Mouse (Mus musculus): ENCODE results near the gene Lrrc74a. TPM values are rescaled to one million over a fixed set of nuclear protein-coding genes. Genes with fewer than 3 reads are reported as not detected.

Gene Lrrc74a
- total and polyA plus RNA-seq, 3 experiments = not detected

DNA sequence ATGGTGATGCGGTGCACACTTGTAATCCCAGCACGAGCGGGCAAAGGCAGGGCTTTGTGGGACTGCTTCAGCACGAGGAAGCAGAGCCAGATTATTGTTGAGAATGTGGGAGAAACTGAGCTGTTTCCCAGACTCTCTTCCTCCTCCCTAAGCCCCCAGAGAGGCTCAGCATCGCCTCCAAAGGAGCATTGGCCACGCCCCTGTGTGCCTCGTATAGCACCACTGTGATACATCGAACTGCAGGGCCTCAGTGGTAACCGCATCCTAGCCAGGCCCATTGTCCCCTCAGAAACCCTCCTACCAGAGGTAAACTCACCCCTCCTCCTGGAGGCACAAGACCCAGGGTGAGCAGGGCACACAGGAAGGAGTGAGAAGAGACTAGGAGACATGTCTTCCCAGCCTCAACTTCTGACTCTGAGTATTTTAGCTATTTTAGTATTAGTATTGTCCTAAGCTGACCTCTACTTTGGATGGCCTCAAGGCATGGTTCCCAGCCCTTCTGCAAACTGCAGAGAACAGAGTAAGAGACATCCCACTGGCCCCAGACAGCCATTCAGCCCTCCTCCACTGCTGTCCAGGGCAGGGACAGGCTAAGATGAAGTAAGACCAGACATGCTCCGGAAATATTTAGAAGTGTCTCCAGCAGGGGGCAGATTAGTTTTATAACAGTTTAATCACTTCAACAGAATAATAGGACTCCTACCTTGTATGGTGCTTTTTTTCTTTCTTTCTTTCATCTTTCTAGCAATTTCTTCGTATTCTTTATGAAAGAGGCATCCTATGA, 45.2 kb downstream of the Lrrc74a start:
- Histone ChIP-seq H3K4me3 (replicated peaks in 1 of 3; ENCODE audit: low read depth in 2 of 3, low read length in 2 of 3, poor library complexity in 1 of 3) (no peak overlapping the region), H3K9me3 (replicated peaks; ENCODE audit: low read length) (no peaks in the 10 kb centered on the region), H3K4me2 (ENCODE audit: insufficient read depth, low read depth, poor library complexity, severe bottlenecking) (no peak overlapping the region), H3K4me1 (ENCODE audit: control insufficient read depth in 1 of 2, insufficient read depth in 2 of 2) (peaks cover 7 to 26% of the 10 kb centered on the region in 2 experiments; a peak in 3 of 4 replicates), H3K9ac (ENCODE audit: insufficient read depth, low read depth) (no peak overlapping the region), H3K27ac (ENCODE audit: insufficient read depth, low read depth) (no peak overlapping the region), H3K36me3 (replicated peaks in 1 of 2; ENCODE audit: control insufficient read depth in 1 of 2, insufficient read depth in 1 of 2, low read length in 1 of 2) (no peaks in the 10 kb centered on the region), H3K27me3 (replicated peaks) (no peaks in the 10 kb centered on the region), H3K79me2 (replicated peaks; ENCODE audit: control insufficient read depth, extremely low read depth, insufficient read depth, poor library complexity, severe bottlenecking) (no peaks in the 10 kb centered on the region)
- no peak for TF ChIP-seq PAX5 (IDR thresholded peaks at IDR 0.05; ENCODE audit: low read length)
- peak; percentile 58 for TF ChIP-seq SMC3 (IDR thresholded peaks at IDR 0.05; ENCODE audit: low read depth, low read length)
- no peak for TF ChIP-seq TBP (conservative IDR thresholded peaks at IDR 0.05; ENCODE audit: low read depth, low read length)
- peak; percentile 14 to 62; a peak in 2 of 4 replicates for TF ChIP-seq CTCF (conservative IDR thresholded peaks at IDR 0.05 in 1 of 2, IDR thresholded peaks at IDR 0.05 in 1 of 2; ENCODE audit: low read depth in 2 of 2, low read length in 2 of 2)
- no peak for TF ChIP-seq JUN (IDR thresholded peaks at IDR 0.05; ENCODE audit: insufficient read depth, low read depth, low read length)
- peak; percentile 41 for TF ChIP-seq RAD21 (IDR thresholded peaks at IDR 0.05; ENCODE audit: low read depth, low read length)
- dilution Hi-C loops (cut with MboI; ENCODE audit: extremely low pct_ligation_motif_present, extremely low pct_unique_long_range_greater_than_20kb, low sequenced_read_pairs) = no loop called here
- DNase-seq (ENCODE audit: extremely low read depth) = peak; percentile 45
- in situ Hi-C loops (cut with MboI; ENCODE audit: low pct_ligation_motif_present, low pct_unique_long_range_greater_than_20kb, low sequenced_read_pairs) = loop anchor here (10.0 kb wide), 1 partner anchor 155 kb away; no protein-coding TSS in a partner anchor

DNA sequence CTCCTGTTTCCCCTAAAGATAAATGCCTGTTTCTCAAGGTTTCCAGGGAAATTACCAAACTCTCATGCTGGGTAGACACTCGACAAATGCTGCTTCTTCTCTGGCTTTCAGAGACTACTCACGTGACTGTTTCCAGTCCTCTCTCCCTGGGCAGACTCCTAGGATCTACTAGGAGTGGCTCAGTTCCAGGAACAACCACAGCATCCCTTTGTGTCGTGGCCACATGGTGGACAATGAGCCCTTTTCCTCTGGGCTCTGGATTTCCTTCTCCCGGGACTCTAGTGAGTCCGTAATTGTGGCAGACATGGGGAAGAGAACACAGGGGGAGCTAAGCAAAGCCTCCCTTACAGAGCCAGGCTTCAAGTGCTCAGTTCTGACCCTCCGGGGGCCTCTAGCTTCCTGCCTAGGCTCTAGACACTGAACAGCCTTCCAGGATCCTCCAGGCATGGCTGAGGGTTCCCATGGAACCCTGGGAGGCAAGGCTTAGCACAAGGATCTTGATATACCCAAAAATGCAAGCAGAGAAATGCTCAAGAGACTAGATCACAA, 47.6 kb downstream of the Lrrc74a start:
- Histone ChIP-seq H3K4me2 (ENCODE audit: insufficient read depth, low read depth, poor library complexity, severe bottlenecking) (no peak overlapping the region), H3K27ac (ENCODE audit: insufficient read depth, low read depth) (no peak overlapping the region), H3K4me1 (ENCODE audit: control insufficient read depth in 1 of 2, insufficient read depth in 2 of 2) (peaks cover 8 to 14% of the 10 kb centered on the region in 2 experiments), H3K27me3 (replicated peaks) (no peaks in the 10 kb centered on the region), H3K9me3 (replicated peaks; ENCODE audit: low read length) (no peaks in the 10 kb centered on the region), H3K79me2 (replicated peaks; ENCODE audit: control insufficient read depth, extremely low read depth, insufficient read depth, poor library complexity, severe bottlenecking) (no peaks in the 10 kb centered on the region), H3K36me3 (replicated peaks in 1 of 2; ENCODE audit: control insufficient read depth in 1 of 2, insufficient read depth in 1 of 2, low read length in 1 of 2) (no peaks in the 10 kb centered on the region), H3K9ac (ENCODE audit: insufficient read depth, low read depth) (no peak overlapping the region), H3K4me3 (replicated peaks in 1 of 3; ENCODE audit: low read depth in 2 of 3, low read length in 2 of 3, poor library complexity in 1 of 3) (no peak overlapping the region)
- dilution Hi-C loops (cut with MboI; ENCODE audit: extremely low pct_ligation_motif_present, extremely low pct_unique_long_range_greater_than_20kb, low sequenced_read_pairs) = no loop called here
- no peak for DNase-seq (ENCODE audit: extremely low read depth)
- in situ Hi-C loops (cut with MboI; ENCODE audit: low pct_ligation_motif_present, low pct_unique_long_range_greater_than_20kb, low sequenced_read_pairs) = no loop called here
- TF ChIP-seq NELFE (IDR thresholded peaks at IDR 0.05; ENCODE audit: low read depth, low read length) (no peak), MAZ (IDR thresholded peaks at IDR 0.05; ENCODE audit: low read depth, low read length) (no peak), USF2 (conservative IDR thresholded peaks at IDR 0.05; ENCODE audit: low read depth, low read length) (no peak), MXI1 (IDR thresholded peaks at IDR 0.05; ENCODE audit: low read depth, low read length) (no peak), MAFK (IDR thresholded peaks at IDR 0.05; ENCODE audit: insufficient replicate concordance, low read length) (no peak)

All from CH12.LX (cell line).